Mouse (Mus musculus): ENCODE results near the gene Gm21973.

DNA sequence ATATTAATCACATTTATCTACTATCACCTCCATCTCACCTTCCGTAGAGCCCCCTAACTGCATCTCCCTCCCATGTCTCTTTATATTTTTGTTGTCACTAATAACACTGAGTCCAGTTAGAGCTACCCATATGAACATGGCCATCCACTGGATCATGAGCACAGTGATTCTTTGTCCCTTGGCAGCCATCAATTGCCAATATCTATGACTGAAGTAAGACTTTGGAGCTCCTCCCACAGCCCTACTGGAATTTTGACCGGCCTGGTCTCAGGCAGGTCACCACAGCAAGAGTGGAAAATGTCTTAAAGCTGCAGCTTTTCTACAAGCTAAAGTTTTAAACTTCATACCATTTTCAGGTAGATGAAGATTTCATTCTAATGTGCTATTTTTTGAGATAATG is 41.2 kb downstream of the Gm21973 start:
- no peak for TF ChIP-seq POLR2A (IDR thresholded peaks at IDR 0.05; ENCODE audit: low read depth, low read length)
- no peak for TF ChIP-seq CTCF (IDR thresholded peaks at IDR 0.05; ENCODE audit: extremely low read depth, insufficient read length, insufficient replicate concordance, low read depth, low read length)

All from small intestine, adult 2 months (tissue).